Mouse (Mus musculus): ENCODE data around the gene Luc7l3.

The Luc7l3 gene

GRCm38 (mm10) chr11:94339732-94340585 is 18.2 kb upstream of the Luc7l3 start:
- DNase-seq (ENCODE audit: extremely low read depth, low read depth, low spot score), result no peak

DNA sequence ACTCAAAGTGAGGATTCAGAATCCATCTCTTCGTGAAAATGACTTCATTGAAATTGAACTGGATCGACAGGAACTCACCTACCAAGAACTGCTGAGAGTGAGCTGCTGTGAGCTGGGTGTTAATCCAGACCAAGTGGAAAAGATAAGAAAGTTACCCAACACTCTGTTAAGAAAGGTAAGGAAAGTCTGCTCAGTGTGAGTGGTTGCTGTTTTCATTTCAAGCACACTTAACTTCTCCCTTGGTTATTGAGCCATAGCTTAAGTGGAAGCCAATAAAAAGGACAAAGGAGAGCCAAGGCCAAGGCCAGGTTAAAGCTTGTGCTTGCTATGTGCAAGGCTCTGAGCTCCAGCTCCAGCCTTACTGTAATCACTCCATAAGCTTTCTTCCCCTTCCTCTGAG is 16.6 kb upstream of the Luc7l3 start:
- no peak for DNase-seq (ENCODE audit: extremely low read depth, low read depth, low spot score)

DNA sequence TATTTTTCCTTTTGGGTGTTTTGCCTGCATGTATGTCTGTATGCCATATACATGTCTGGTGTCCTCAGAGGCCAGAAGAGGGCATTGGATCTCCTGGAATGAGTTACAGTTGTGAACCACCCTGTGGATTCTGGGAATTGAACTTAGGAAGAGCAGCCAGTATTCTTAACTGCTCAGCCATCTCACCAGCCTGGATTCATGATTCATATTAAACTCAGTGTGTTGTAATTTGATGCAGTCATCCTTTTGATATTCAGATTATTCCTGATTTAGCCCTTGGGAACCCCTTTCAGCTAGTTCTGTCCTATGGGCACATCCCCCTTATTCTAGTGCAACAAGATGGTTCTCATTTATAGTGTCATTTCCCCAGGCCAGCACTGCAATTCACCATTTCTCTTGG is 14.8 kb upstream of the Luc7l3 start:
- no peak for DNase-seq (ENCODE audit: extremely low read depth, low read depth, low spot score)

DNA sequence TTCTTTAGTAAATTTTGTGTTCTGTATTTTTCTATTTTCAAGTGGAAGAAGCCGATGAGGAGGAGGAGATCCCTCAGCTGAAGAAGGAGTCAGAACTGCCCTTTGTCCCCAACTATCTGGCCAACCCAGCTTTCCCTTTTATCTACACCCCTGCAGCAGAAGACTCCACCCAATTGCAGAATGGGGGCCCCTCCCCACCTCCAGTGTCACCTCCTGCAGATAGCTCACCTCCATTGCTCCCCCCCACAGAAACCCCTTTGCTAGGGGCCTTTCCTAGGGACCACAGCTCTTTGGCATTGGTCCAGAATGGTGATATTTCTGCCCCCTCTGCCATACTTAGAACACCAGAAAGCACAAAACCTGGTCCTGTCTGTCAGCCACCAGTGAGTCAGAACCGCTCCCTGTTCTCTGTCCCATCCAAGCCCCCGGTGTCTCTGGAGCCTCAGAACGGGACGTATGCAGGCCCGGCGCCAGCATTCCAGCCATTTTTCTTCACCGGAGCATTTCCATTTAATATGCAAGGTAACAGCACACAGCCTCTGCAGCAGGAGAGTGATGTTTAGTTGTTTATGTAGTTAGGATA is 12.7 kb upstream of the Luc7l3 start:
- DNase-seq (ENCODE audit: extremely low read depth, low read depth, low spot score), result no peak

GRCm38 (mm10) chr11:94332726-94333125 is 10.9 kb upstream of the Luc7l3 start:
- DNase-seq (ENCODE audit: extremely low read depth, low read depth, low spot score), result no peak

GRCm38 (mm10) chr11:94330211-94330610 is 8.4 kb upstream of the Luc7l3 start:
- no peak for DNase-seq (ENCODE audit: extremely low read depth, low read depth, low spot score)

GRCm38 (mm10) chr11:94329270-94329891 is 7.6 kb upstream of the Luc7l3 start:
- DNase-seq (ENCODE audit: extremely low read depth, low read depth, low spot score), result no peak

- peak; percentile 62 for DNase-seq (ENCODE audit: extremely low read depth, low read depth, low spot score)
Measured at GRCm38 (mm10) chr11:94328644-94329025, 6.8 kb upstream of the Luc7l3 start.

- DNase-seq (ENCODE audit: extremely low read depth, low read depth, low spot score), result no peak
Measured at GRCm38 (mm10) chr11:94327693-94328643, 6.2 kb upstream of the Luc7l3 start, which contains the start of gene Ankrd40. Ankrd40 (plus strand) TSS chr11:94328001.

DNA sequence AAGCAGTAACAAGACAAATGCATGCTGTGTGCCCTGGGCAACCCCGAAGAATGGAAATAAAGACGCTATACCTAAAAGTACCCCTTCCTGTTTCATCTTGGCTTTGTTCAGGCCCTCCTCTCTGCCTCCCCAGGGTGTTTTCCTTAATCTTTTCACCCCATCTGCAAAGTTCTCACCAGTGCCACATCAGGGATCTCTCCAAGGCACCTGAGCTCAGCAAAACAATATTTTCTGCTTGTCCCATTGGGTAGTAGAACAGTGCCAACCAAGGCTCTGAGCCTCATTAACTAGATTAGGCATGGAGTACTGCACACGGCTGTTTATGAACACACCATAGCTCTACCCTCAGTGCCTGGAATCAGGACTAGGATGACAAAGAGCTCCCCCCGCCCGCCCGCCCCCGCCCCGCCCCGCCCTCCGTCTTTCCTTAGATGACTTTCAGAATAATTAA is 5.2 kb upstream of the Luc7l3 start:
- peak; percentile 76 for DNase-seq (ENCODE audit: extremely low read depth, low read depth, low spot score)

- DNase-seq (ENCODE audit: extremely low read depth, low read depth, low spot score), result no peak
Measured at GRCm38 (mm10) chr11:94324618-94325017, 2.8 kb upstream of the Luc7l3 start.

DNA sequence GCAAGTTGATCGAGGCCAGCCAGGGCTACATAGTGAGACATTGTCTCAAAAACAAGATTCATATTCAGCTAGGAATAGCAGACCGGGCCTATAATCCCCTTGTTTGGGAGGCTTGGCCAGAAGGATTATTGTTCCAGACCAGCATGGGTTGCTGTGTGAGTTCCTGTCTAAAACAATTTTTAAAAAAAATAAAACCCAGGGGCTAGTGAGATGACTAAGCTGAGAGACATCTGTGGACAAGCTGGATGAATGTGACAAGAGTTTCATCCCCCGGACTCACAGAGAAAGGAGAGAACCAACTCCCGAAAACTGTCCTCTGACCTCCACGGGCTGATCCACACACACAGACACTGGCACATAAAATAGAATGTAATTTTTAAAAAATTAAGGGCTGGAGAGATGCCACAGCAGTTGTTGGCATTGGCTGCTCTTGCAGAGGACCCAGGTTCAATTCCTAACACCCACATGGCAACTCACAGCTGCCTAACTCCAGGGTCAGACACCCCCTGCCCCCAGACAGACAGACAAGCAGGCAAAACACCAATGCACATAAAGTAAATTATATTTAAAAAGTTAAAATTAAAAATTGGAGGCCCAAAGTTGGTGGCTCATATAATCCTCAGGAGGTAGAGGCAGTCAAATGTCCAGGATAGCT is 1.6 kb upstream of the Luc7l3 start:
- DNase-seq (ENCODE audit: extremely low read depth, low read depth, low spot score), result no peak

DNA sequence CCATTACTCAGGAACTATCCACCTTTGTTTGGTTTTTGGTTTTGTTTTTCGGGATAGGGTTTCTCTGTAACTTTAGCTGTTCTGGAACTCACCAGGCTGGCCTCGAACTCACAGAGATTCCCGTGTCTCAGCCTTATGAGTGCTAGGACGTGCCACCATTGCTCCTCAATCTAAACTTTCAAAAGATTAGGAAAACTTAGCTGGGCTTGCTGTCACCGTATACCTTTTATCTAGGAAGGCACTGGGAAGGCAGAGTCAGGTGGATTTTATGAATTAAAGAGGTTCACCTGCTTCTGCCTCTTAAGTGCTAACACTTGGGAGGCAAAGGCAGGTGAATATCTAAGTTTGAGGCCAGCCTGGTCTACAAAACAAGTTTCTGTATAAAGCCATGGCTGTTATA is 848 bp upstream of the Luc7l3 start:
- DNase-seq (ENCODE audit: extremely low read depth, low read depth, low spot score), result no peak

DNA sequence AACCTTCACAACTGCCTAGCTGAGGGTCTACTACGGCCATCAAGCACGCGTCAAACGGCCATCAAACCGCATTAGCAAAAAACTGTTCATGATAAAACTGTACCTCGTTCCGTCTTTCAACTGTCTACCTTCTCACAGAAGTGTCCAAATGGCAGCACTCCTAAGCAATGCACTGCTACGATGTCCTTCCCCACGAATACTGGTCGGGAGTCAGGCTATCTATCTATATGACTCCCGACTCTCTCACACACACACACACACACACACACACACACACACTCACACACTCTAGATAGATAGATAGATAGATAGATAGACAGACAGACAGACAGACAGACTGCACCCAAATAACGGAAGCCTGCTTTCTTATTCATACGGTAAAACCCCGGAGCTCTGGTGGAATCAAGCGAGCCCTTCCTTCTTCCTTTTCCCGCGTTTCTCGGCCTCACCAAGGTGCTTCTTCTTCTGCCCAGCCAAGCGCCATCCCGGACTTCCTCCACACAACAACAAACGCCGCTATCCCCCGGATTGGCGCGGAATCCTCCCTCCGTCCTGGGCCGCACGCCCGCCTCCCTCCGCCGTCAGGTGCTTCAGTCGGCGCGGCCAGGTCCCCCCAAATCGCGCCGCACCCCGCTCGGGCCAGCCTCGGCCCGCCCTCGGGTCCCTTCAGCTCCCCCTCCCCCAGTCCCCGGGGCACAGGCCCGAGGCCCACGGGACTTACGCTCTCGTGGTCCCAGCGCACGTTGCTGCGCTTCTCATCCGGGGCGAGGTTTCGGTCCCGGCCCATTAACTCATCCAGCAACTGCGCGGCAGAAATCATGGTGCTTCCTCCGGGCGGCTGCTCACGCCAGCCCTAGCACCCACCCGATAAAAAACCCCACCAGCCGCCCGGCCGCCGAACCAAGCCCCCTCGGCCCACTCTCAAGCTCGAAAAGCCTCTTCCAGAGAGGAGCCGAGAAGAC is 538 bp downstream of the Luc7l3 start:
- DNase-seq (ENCODE audit: extremely low read depth, low read depth, low spot score), result no peak

DNA sequence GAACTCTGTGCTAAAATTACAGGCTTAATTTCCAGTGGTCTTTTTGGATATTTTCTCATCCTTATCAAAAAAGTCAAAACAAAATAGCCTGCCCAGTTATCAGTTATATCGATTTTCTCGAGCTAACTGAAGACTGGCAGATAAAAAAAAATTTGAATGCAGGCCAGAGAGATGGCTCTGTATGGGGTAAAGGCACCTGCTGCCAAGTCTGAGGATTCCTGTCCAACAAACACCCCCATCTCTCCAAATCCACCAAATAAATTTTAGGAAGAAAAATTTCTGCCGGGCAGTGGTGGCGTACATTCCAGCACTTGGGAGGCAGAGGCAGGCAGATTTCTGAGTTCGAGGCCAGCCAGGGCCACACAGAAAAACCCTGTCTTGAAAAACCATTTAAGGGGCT is 3.7 kb downstream of the Luc7l3 start:
- DNase-seq (ENCODE audit: extremely low read depth, low read depth, low spot score), result no peak

- no peak for DNase-seq (ENCODE audit: extremely low read depth, low read depth, low spot score)
Measured at GRCm38 (mm10) chr11:94317515-94317914, 4.3 kb downstream of the Luc7l3 start.

GRCm38 (mm10) chr11:94317014-94317413 is 4.8 kb downstream of the Luc7l3 start:
- no peak for DNase-seq (ENCODE audit: extremely low read depth, low read depth, low spot score)

DNA sequence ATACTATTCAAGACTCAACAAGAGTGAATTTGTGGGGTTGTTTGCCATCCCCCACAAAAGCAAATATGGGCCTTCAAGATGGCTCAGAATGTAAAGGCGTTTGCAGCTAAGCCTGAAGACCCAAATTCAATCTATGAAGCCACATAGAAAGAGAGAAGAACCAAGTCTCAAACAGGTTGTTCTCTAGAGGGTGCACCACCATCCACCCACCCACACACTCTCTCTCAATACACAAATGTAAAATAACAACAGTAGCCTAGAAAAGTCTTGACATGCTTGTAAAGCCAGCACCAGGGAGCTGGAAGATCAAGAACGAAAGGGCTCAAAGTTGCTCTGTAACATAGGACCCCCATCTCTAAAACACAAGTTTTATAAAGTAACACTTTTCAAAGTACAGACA is 5.3 kb downstream of the Luc7l3 start:
- no peak for DNase-seq (ENCODE audit: extremely low read depth, low read depth, low spot score)

DNA sequence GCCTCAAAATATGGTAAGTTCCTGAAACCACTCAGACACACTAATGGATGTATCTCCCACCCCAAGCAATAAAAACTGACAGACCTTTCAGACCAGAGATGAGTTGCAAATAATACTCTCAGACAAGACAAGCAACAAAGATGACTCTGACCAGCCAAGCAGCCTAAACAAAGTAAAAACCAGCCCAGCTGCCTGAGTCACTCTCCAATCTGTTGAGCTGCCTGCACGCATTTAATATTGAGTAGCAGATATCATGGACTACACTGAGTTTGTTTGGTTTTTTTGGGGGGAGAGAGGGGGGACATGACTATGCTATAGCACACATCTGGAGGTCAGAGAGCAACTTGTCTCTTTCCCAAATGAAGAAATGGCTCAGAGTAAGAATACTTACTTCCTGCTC is 6.5 kb downstream of the Luc7l3 start:
- no peak for DNase-seq (ENCODE audit: extremely low read depth, low read depth, low spot score)

Measured in fat pad, adult 2 months (tissue).